Mouse (Mus musculus): ENCODE measurements at regions not wholly inside any gene's neighbourhood (a gene's known extent, or its start where the extent isn't known, plus 50 kb on each side); places are given as distances from the start of the nearest gene placed in this dataset.

DNA sequence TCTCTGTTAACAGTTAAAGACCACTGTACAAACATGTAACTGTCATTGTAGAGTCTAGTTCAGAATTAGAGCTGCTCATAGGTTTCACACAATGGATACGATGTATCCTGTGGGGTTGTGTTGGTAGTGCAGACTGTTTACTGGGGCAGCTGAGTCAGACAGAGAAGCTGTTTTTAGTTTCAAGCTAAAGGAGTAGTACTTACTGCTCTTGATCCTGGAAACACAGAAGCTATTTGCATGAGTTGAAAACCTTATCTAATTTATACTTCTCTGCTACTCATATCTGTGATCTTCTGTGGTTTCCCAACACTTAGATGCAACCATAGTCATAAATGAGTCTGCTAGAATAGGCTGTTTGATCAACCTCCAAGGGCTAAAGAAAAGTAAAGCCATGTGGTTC lies 413.5 kb upstream of the Cdh9 start:
- Histone ChIP-seq H3K4me1 (no peaks in the 10 kb centered on the region), H3K4me3 (no peak overlapping the region), H3K9me3 (no peaks in the 10 kb centered on the region), H3K27me3 (replicated peaks) (no peaks in the 10 kb centered on the region), H3K36me3 (replicated peaks) (no peaks in the 10 kb centered on the region), H3K27ac (no peak overlapping the region), H3K4me2 (no peak overlapping the region), H3K9ac (no peak overlapping the region)
- WGBS = 92% methylated on average over 1 of the region's 1 CpGs
- no peak for ATAC-seq (replicated peaks)

DNA sequence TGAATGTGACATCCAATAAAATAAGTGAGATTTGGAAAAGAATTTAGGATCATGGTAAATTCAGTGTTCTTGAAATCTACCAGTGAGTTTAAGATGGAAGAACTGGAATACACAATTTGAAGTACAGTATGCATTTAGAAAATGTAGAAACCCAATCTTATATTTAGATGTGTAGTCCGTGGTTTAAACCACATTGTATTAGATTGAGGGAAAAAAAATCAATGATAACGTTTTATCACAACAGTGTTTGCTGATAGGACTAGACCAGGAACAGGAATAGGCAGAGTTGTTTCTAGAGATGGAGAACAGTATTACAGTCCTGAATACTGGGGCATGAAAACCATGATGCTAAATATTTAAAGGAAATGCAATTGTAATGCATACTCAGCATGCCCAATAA lies 402.2 kb upstream of the Cdh9 start:
- no peak overlapping the region for H3K4me3 ChIP-seq
- 88% methylated on average over 2 of the region's 2 CpGs for WGBS

More for the DNA sequence above, 402.2 kb upstream of the Cdh9 start:
- Histone ChIP-seq H3K9me3 (no peaks in the 10 kb centered on the region), H3K4me2 (no peak overlapping the region), H3K27me3 (replicated peaks) (no peaks in the 10 kb centered on the region), H3K4me1 (no peaks in the 10 kb centered on the region), H3K36me3 (replicated peaks) (no peaks in the 10 kb centered on the region), H3K27ac (no peak overlapping the region), H3K9ac (no peak overlapping the region)
- no peak for ATAC-seq (replicated peaks)

Measured in midbrain, embryonic 15.5 days (tissue).